Mouse (Mus musculus) lung, postnatal 14 days (tissue): ENCODE results near the gene Cfap58.

Experiments
- DNase-seq: peaks from one replicate; pipeline ENCODE4 v3.0.0; 2021

Cfap58 gene

DNA sequence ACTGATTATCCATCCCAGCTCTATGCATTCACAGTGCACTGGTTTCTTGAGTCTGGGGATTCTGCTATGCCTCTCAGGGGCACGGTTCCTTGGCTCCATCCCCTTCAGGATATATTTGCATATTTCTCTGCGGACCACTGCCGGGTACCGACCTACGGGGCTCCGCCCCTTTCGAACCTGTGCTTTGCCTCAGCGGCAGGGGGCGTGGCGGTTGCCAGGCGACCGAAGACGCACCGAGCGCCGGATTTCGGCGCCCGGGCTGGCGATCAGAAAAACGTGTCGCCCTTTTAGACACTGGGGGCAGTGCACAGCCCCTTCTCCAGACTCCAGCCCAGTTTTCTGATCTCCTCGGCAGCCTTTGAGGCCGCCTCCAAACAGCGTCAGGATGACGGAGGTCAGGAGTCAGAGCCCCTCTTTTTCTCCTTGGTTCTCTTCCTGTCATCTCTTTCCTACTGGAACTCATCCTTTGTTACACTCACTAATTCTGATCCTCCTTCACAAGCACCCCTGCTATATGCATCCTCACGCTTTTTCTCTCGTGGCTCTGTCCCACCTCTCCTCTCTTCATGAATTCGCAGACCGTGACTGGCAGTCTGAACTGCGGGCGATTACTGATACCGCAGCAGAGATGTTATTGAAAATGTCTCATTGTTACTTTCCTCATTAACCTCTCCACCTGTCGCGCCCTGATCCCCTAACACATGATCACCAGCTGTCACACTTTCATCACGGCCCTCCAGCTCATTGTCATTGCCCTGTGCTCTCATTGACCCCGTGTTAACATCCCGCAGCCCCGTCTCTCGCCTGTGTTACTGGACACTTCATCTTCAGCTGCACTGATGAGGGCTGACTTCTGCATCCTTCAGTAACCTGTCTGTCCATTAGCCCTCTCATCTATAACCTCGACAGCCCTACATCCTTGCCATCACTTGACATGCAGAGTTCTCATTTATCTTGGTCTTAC is at the start of gene Cfap58:
TSS of gene Cfap58 (plus strand) at position 233 of the 964 bp plus-strand sequence.
- peak; percentile 62 for DNase-seq

DNA sequence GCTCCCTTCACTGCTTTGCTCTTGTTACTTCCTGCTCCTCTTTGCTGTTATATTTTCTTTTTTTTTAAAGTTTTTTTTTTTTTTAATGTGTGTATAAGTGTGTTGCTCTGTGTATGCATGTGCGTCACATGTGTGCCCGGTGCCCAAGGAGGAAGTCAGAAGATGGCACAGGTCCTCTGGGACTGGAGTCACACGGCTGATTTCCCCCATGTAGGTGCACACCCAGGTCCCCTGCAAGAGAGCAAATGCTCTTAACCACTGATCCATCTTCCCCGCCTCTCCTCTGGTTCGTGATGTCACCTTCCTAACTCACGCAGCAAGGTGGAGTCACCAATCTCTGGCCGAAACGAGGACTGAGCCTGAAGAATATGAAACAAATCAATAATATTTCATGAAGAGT is 49.4 kb upstream of the Cfap58 start:
- no peak for DNase-seq

DNA sequence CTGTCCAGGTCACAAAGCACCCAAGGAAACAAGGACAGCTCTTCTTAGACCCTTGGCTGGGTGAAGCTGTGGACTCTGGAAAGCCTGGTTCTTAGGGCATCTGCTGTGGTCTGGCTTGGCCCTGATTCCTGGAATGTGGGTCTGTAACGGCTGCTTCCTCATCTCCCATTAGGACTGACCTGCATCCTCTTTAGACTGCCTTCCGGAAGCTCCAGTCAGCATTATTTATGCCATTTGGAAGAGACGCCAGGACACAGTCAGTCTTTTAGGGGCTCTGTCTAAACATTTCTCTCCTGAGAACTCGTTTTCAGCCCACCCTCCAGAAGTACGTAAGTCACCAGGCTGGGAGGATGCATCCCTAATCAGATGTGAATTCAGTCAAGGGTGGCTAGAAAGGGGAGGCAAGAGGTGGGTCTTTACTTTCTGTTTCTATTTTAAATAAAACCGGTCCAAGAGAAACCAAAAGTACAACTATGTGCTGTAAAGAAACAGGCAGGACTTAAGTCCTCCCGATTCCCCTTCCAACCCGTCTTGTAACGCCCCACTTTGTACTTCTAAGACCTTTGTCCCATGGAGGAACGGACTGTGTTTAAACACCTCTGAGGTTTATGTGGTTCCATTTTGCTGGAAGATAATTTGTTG is 46.9 kb upstream of the Cfap58 start:
- no peak for DNase-seq

DNA sequence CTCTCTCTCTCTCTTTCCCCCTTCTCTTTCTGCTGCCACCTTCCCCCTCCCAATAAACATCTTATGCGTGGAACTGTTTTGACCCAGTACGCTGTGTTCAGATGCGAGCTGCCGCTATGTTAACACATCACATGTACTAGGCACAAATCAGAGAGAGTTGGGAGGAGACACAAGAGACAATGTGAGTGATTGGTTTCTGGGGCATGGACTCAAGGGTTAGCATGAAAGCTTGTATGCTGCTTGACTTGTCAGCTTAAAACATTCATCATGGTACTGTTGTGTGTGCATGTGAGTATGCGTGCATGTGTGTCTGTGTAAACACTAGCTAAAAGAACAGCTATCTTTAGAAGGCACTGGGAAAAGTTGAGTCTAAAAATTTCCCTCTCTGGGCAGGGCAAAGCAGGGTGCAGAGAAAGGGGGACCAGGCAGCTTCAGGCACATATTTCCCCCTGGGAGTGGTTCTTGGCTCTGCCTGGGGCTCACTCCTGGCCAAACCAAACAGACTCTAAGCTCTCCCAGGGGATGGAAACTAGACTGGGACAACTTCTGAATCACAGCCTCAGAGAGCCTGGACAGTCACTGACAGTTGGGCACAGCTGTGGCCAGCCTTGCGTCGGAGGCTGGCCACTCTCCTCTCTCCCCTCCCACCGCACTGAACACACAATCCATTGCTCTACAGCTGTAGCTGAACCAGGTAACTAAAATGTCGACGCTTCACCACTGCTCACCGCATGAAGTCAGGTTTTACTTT is 45.7 kb upstream of the Cfap58 start:
- peak; percentile 34 for DNase-seq

DNA sequence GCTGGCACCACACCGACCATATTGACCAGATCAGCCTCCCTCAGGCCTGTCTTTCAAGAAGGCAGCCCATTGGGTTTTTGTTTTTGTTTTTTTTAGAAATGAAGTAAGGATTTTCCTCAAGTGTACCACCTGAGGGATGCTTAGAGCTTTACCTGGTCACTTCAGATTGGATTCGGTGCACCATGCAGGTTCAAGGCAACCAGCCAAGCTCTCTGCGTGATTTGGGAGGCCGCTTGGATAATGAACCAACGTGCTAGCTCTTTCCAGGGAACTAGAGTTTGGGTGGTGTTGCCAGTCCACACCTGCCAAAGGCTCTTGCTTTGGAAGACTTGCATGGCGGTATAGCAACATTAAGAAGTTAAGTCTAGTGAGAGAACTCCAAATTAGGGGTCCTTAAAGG is 44.4 kb upstream of the Cfap58 start:
- DNase-seq: no peak

DNA sequence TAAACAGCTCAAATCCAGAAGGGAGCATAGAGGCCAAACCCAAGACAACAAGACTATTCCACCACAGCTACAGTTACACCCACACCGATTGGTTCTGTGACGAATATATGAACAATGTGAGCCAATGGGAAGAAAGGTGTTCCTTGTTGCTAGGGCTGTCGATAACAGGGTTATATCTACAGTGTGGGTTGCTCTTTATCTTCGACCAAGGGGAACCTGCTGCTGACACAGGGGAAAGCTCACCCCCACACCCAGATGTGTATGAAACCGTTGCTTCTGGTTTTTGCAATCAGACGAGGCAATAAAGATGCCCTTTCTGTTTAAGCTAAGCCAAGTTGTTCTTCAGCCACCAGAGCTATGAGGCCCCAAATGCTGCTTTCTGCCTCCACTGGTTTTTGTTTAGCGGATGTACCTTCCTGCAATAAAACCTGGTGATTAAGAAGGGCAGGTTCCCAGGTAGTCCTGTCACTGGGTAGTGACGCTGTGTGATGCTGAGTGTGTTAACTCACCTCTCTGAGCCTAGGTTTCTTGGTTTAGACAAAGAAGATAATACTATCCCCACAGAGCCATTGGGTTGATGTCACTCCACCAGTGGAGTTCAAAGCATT is 38.9 kb upstream of the Cfap58 start:
- DNase-seq: no peak

DNA sequence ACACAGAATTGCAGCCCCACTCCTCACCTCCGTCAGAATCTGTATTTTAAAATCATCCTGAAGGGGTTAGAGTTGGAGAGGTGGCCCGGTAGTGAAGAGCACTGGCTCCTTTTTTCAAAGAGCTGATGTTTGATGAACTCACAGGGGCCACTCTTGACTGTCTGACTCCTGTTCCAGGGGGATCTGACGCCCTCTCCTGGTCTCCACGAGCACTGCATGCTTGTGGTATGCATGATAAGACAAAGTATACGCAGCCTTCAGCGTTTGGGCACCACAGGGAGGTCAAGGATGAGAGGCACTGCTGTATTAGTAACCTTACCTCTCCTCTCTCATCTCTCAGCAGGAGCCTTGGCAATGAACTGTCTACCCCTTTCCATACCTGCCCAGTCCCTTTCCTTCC is 37.5 kb upstream of the Cfap58 start:
- no peak for DNase-seq

GRCm38 (mm10) chr19:47900558-47900957 is 36.9 kb upstream of the Cfap58 start:
- no peak for DNase-seq

DNA sequence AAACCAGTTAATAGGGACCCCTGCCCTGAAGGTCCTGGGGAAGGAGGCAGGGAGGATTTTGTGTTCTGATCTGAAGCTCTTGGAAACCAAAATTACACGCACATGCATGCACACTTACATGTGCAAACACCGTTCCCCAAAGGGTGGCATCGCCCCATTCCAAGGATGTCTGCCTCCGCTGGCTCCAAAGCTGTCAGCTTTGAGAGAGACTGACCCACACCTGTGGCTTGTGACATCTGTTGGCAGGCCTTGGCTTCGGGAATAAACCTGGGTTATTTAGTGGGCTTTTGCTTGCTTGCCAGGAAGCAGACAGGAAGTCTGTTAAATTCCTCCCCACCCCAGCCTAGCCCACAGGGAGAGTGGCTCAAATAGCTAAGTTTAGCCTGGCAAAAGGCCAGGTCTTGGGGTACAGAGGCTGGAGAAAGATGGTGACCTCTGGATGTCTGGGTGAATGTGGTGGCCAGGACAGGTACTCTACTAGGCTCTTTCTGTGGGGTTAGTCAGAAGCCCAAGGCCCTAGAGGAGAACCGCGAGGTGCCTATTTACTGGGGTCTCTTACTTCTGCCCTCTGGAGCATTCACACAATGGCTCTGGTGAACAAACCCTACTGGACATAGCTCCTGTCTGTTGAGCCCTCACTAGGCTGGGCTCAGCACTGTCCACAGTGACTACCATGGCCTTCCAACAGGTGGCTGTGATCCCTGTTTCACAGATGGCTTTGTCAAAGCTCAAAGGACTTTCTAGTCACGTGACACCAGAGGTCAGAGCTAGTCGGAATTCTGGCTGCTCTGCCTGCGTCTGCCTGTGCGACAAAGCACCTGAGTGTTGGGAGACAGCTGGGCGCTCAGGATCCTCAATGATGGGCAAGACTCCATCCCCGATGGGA is 34.9 kb upstream of the Cfap58 start:
- peak; percentile 61 for DNase-seq

DNA sequence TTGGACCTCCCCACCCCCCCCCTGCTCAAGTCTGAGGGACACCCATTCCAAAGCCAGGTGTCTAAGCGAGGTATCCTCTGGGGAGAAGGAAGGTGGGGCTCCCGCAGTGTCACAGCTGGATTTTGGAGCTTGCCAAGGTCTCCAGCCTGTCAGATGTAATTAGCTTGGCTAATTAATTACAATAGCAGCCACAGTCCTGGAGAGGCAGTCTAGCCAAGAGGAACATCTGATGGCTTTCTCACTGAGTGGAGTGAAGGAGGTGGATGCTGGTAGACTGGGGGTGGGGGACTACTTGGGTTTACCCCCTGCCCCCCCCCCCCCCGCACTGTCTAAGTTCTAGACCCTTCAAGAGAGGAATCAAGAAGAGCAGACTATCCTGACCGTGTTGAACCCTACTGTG is 33.8 kb upstream of the Cfap58 start:
- no peak for DNase-seq

DNA sequence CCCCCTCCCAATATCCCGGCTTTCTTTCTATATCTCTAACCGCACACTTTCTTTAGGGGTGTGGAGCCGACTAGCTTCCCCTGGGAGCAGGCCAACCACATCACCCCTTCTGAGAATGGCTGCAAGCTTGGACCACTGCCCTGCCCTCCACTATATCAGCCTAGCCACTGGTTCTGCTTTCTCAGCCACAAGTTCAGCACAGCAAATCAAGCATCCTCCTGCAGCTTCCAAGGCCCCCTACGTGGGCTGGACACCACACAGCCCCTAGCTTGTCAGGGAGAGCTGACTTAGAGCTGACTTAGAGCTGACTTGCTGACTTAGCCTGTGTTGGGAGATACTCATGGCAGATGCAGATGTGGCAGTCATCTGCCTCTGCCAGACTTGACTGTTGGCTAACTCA is 32.4 kb upstream of the Cfap58 start:
- DNase-seq: no peak

GRCm38 (mm10) chr19:47905603-47906002 is 31.9 kb upstream of the Cfap58 start:
- DNase-seq: no peak

- no peak for DNase-seq
Observed at GRCm38 (mm10) chr19:47907596-47907995, 29.9 kb upstream of the Cfap58 start.

DNA sequence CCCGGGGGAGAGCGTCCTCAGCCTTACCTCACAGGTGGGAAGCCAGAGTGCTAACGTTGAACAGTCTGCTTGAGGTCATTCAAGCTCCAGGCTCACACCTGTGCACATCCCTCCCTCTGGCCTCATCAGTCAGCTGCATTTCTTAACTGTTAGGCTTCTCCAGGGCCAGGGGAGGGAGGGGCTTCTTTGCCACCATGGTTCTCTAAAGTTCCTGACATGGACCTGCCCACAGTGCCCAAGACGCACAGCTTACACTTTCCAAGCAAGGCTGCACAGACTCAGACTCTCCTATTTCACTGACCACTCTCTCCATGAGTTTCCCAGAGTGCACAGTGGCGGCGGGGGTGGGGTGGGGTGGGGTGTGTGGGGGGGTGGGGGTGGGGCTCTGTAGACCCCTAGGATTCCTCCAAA is 28.5 kb upstream of the Cfap58 start:
- no peak for DNase-seq

DNA sequence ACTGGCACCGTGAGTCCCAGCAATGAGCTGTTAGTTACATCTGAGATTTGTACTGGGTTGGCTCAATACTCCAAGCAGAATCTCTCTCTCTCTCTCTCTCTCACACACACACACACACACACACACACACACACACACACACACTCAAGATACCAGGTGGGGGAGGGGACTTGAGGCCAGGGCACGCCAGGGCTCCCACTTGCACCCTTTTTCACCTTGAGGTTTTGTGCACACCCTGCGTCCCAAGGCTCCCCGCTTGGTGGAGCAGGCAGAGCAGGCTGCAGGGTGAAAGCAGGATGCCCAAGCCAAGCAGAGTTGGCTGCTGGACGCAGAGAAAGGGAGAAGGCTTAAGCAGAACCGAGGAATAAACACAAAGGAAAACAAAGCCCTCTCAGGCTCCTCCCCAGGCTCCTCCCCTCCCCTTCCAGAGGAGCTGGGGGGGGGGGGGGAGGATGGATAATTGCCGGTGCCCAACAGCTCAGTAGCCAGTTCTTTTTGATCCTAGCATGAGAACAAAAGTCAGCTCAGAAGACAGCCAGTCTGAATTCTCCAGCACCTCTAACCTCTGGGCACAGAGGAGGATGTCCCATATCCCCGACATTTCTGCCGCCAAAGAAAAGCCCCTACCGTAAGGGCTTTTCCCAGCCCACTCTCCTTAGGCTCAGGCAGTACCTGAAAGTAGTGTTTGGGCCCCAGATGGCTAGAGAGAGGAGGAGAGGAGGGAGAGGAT is 27.9 kb upstream of the Cfap58 start:
- peak; percentile 42 for DNase-seq

GRCm38 (mm10) chr19:47910117-47910618 is 27.3 kb upstream of the Cfap58 start:
- no peak for DNase-seq

- no peak for DNase-seq
Observed at GRCm38 (mm10) chr19:47910751-47911150, 26.7 kb upstream of the Cfap58 start.

DNA sequence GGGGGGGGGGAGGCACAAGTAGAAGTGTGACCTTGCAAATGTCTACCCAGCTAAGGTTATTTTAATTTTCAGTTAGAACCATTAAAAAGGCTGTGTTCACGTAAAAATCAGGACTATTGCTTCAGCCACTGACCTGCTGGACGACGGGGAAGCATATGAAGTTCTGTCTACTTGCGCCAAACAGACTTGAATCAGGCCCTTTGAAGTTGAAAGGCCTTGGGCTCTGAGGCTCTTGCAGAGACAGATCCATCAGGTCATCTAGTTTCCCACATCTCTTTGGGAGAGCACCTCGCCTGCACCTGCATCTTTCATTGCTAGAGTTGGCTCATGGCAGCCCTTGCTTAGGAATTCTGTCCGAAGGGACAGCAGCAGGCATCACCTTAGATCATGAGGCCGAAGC is 24.1 kb upstream of the Cfap58 start:
- DNase-seq: no peak

DNA sequence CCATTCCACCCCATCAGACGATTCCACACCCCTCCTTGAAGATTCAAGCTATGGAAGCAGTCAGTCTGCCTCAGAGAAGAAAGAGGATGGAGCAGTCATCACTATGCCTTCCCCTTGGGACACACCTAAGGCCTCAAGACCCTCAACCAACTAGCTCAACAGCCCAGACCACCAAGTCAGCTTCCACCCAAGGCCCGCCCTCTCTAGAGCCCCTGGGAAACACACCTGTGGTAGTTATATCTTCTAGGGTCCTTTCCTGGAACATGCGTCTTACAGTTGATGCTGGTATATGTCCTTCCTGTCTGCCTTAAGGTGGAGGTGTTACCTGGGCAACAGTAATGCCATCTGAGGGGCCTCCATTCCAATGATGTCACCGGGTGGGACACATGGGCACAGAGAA is 23.3 kb upstream of the Cfap58 start:
- no peak for DNase-seq

GRCm38 (mm10) chr19:47915251-47915650 is 22.2 kb upstream of the Cfap58 start:
- no peak for DNase-seq

DNA sequence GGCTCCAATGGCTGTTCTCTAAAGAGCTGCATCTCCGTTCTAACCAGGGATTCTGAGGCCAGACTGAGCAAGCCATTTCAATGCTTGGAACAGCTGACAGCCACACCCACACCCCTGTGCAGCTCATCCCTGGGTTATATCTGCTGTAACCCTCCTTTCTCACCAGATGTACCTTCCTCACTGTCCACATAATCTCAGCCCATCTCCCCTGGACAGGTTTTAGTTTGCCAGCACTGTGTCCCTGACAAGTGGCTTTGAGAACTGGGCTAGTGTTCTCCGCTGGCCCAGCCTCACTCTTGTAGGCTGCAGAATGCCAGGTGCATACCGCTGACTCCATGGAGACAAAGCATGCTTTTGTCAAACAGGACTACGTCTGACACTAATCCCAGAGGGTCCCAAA is 20.1 kb upstream of the Cfap58 start:
- DNase-seq: no peak
